Mouse (Mus musculus) forebrain, embryonic 14.5 days (tissue): ENCODE data around the gene Nipal3. TPM values are rescaled to one million over a fixed set of nuclear protein-coding genes. Genes with fewer than 3 reads are reported as not detected.

Source experiments
- ATAC-seq: fragments of 200-750 bp; cut with Nextera tagmentation; 2 replicates; pipeline ENCODE4 v1.8.0; 2017; ENCODE audit warnings: mild to moderate bottlenecking, moderate library complexity
- DNase-seq: peaks from one replicate; pipeline ENCODE4 v3.0.0-alpha.2; 2015; ENCODE audit warnings: low spot score
- H3K27ac ChIP-seq: fragments of 300-500 bp; sonication (generic); 2 replicates; pipeline ENCODE4 v1.5.1; 2014; ENCODE audit warnings: low read depth, mild to moderate bottlenecking, control low read depth, low read length, moderate library complexity
- H3K27me3 ChIP-seq: fragments of 300-500 bp; sonication (generic); replicated peaks from 2 replicates; pipeline ENCODE4 v1.6.1; 2014; ENCODE audit warnings: low read length, control low read depth, mixed read lengths; ENCODE audit not compliant: control insufficient read depth, insufficient read depth
- H3K36me3 ChIP-seq: fragments of 300-500 bp; sonication (generic); 2 replicates; pipeline ENCODE4 v1.6.1; 2014; ENCODE audit warnings: low read length, control low read depth; ENCODE audit not compliant: control insufficient read depth, insufficient read depth
- H3K4me1 ChIP-seq: fragments of 300-500 bp; sonication (generic); 2 replicates; pipeline ENCODE4 v1.6.1; 2014; ENCODE audit warnings: antibody characterized with exemption, low read length, control low read depth; ENCODE audit not compliant: control insufficient read depth, insufficient read depth
- H3K4me2 ChIP-seq: fragments of 300-500 bp; sonication (generic); 2 replicates; pipeline ENCODE4 v1.6.1; 2014; ENCODE audit warnings: mild to moderate bottlenecking, control low read depth, low read length
- H3K4me3 ChIP-seq: fragments of 300-500 bp; sonication (generic); 2 replicates; pipeline ENCODE4 v1.5.1; 2014; ENCODE audit warnings: low read depth, low read length, control low read depth
- H3K9ac ChIP-seq: fragments of 300-500 bp; sonication (generic); 2 replicates; pipeline ENCODE4 v1.6.1; 2014; ENCODE audit warnings: mild to moderate bottlenecking, low read length, control low read depth, moderate library complexity
- H3K9me3 ChIP-seq: fragments of 300-500 bp; sonication (generic); replicated peaks from 2 replicates; pipeline ENCODE4 v1.6.1; 2016; ENCODE audit warnings: low read length, control low read depth, mixed read lengths; ENCODE audit not compliant: control insufficient read depth
- WGBS: fragments of 180-500 bp; shearing (Covaris S2); extraction: QIAGEN DNeasy Blood & Tissue Kit; methylation state at CpG from one replicate; pipeline ENCODE4 v1.1.7; 2014; 5-methylcytosine and 5-hydroxymethylcytosine counted together
- polyA plus RNA-seq: library from polyadenylated mRNA; unstranded; fragments of >200 nt; fragmentation: Nextera tagmentation; extraction: Ambion mirVana; gene quantifications from 2 replicates; pipeline ENCODE4 v1.2.1, GENCODE M21; 2014

Gene Nipal3
- polyA plus RNA-seq, 1 experiment from 2014 or later = 5.3 TPM

- Histone ChIP-seq H3K4me1 (0 out of 2 replicates have a peak, but pooled peaks cover under 1% of the 10 kb centered on the region), H3K4me3 (no peak overlapping the region), H3K9ac (no peak overlapping the region), H3K4me2 (no peak overlapping the region), H3K27ac (no peak overlapping the region), H3K27me3 (no peaks in the 10 kb centered on the region), H3K36me3 (no peaks in the 10 kb centered on the region), H3K9me3 (no peaks in the 10 kb centered on the region)
- 85% methylated on average over 7 of the region's 7 CpGs for WGBS
- DNase-seq (no peak), ATAC-seq (no peak)
Observed at GRCm38 (mm10) chr4:135513865-135514264, 19.0 kb upstream of the Nipal3 start.

GRCm38 (mm10) chr4:135509515-135509914 lies 14.7 kb upstream of the Nipal3 start:
- no peak for ATAC-seq
- WGBS = 70% methylated on average over 12 of the region's 12 CpGs

GRCm38 (mm10) chr4:135508419-135509039 lies 13.7 kb upstream of the Nipal3 start:
- ATAC-seq (peak; percentile 57), DNase-seq (peak; percentile 94)
- H3K27ac ChIP-seq = no peak overlapping the region
- no peaks in the 10 kb centered on the region for H3K27me3 ChIP-seq
- peak overlapping the region; percentile 42 for H3K4me2 ChIP-seq
- H3K9me3 ChIP-seq = no peaks in the 10 kb centered on the region
- 0 out of 2 replicates have a peak, but pooled peaks cover 3% of the 10 kb centered on the region for H3K4me1 ChIP-seq
- no peaks in the 10 kb centered on the region for H3K36me3 ChIP-seq
- H3K9ac ChIP-seq = peak overlapping the region; percentile 48; the same call in 1 of the 2 replicates
- no peak overlapping the region for H3K4me3 ChIP-seq
- WGBS = 11% methylated on average over 13 of the region's 13 CpGs

More at GRCm38 (mm10) chr4:135509515-135509914, 14.7 kb upstream of the Nipal3 start:
- no peak overlapping the region for H3K9ac ChIP-seq
- no peaks in the 10 kb centered on the region for H3K36me3 ChIP-seq
- no peak overlapping the region for H3K4me2 ChIP-seq
- H3K9me3 ChIP-seq = no peaks in the 10 kb centered on the region
- 0 out of 2 replicates have a peak, but pooled peaks cover 3% of the 10 kb centered on the region for H3K4me1 ChIP-seq
- no peaks in the 10 kb centered on the region for H3K27me3 ChIP-seq
- H3K4me3 ChIP-seq = no peak overlapping the region
- no peak overlapping the region for H3K27ac ChIP-seq
- no peak for DNase-seq

GRCm38 (mm10) chr4:135507547-135508350 lies 12.9 kb upstream of the Nipal3 start:
- Histone ChIP-seq H3K27me3 (no peaks in the 10 kb centered on the region), H3K27ac (no peak overlapping the region), H3K9ac (peak overlapping the region; percentile 40; the same call in 1 of the 2 replicates), H3K4me2 (peak overlapping the region; percentile 51), H3K4me1 (0 out of 2 replicates have a peak, but pooled peaks cover 3% of the 10 kb centered on the region), H3K9me3 (no peaks in the 10 kb centered on the region), H3K4me3 (peak overlapping the region; percentile 17), H3K36me3 (no peaks in the 10 kb centered on the region)
- peak; percentile 74 for DNase-seq
- ATAC-seq = peak; percentile 68
- 12% methylated on average over 22 of the region's 22 CpGs for WGBS

GRCm38 (mm10) chr4:135505794-135506193 lies 11.0 kb upstream of the Nipal3 start:
- no peak overlapping the region for H3K4me3 ChIP-seq
- no peak overlapping the region for H3K4me2 ChIP-seq
- no peak for DNase-seq
- ATAC-seq = no peak
- H3K9ac ChIP-seq = no peak overlapping the region
- H3K4me1 ChIP-seq = 0 out of 2 replicates have a peak, but pooled peaks cover 3% of the 10 kb centered on the region
- H3K36me3 ChIP-seq = no peaks in the 10 kb centered on the region
- H3K27me3 ChIP-seq = no peaks in the 10 kb centered on the region
- 82% methylated on average over 11 of the region's 11 CpGs for WGBS
- H3K27ac ChIP-seq = no peak overlapping the region
- H3K9me3 ChIP-seq = no peaks in the 10 kb centered on the region

- H3K4me2 ChIP-seq = no peak overlapping the region
- DNase-seq = no peak
- H3K27ac ChIP-seq = no peak overlapping the region
- no peak for ATAC-seq
- H3K4me3 ChIP-seq = no peak overlapping the region
- no peaks in the 10 kb centered on the region for H3K27me3 ChIP-seq
- WGBS = 55% methylated on average over 4 of the region's 4 CpGs
- H3K9me3 ChIP-seq = no peaks in the 10 kb centered on the region
- no peaks in the 10 kb centered on the region for H3K36me3 ChIP-seq
- H3K9ac ChIP-seq = no peak overlapping the region
- no peaks in the 10 kb centered on the region for H3K4me1 ChIP-seq
Observed at GRCm38 (mm10) chr4:135501587-135501986, 6.7 kb upstream of the Nipal3 start.

- Histone ChIP-seq H3K4me2 (no peak overlapping the region), H3K9me3 (no peaks in the 10 kb centered on the region), H3K27me3 (no peaks in the 10 kb centered on the region), H3K36me3 (no peaks in the 10 kb centered on the region), H3K9ac (no peak overlapping the region), H3K4me1 (0 out of 2 replicates have a peak, but pooled peaks cover 2% of the 10 kb centered on the region), H3K27ac (no peak overlapping the region), H3K4me3 (no peak overlapping the region)
- 72% methylated on average over 3 of the region's 3 CpGs for WGBS
- no peak for DNase-seq
- no peak for ATAC-seq
Observed at GRCm38 (mm10) chr4:135499831-135500230, 5.0 kb upstream of the Nipal3 start.

GRCm38 (mm10) chr4:135498136-135498535 lies 3.3 kb upstream of the Nipal3 start:
- Histone ChIP-seq H3K9ac (no peak overlapping the region), H3K9me3 (no peaks in the 10 kb centered on the region), H3K4me1 (0 out of 2 replicates have a peak, but pooled peaks cover 4% of the 10 kb centered on the region), H3K27me3 (no peaks in the 10 kb centered on the region), H3K4me2 (no peak overlapping the region), H3K27ac (no peak overlapping the region), H3K36me3 (no peaks in the 10 kb centered on the region), H3K4me3 (no peak overlapping the region)
- ATAC-seq (no peak), DNase-seq (no peak)
- WGBS = 90% methylated on average over 6 of the region's 6 CpGs
